Mouse (Mus musculus) CH12.LX (cell line): Measurements from ENCODE around the gene Btf3l4. TPM values are rescaled to one million over a fixed set of nuclear protein-coding genes. Genes with fewer than 3 reads are reported as not detected.

Experiments used
- DNase-seq: peaks from one replicate; pipeline ENCODE4 v3.0.0-alpha.2; 2013; ENCODE audit errors: extremely low read depth
- H3K27ac ChIP-seq: 2 replicates; pipeline ENCODE4 v1.5.1; 2012; ENCODE audit warnings: low read depth, mild to moderate bottlenecking, control low read depth, moderate library complexity; ENCODE audit not compliant: insufficient read depth
- H3K27me3 ChIP-seq: replicated peaks from 2 replicates; pipeline ENCODE3; 2012; ENCODE audit warnings: inconsistent platforms
- H3K36me3 ChIP-seq, 2 experiments: replicated peaks in 1 of 2; 2 replicates each; pipeline versions ENCODE3 to v1.6.1; 2012; ENCODE audit warnings: inconsistent platforms in 1 of 2, low read length in 1 of 2, mild to moderate bottlenecking in 1 of 2, mixed read lengths in 1 of 2, moderate library complexity in 1 of 2; ENCODE audit not compliant: control insufficient read depth in 1 of 2, insufficient read depth in 1 of 2
- H3K4me1 ChIP-seq, 2 experiments: 2 replicates each; pipeline ENCODE4 v1.6.1; 2012; ENCODE audit warnings: inconsistent platforms in 1 of 2, moderate library complexity in 1 of 2; ENCODE audit not compliant: insufficient read depth in 2 of 2, control insufficient read depth in 1 of 2
- H3K4me2 ChIP-seq: 2 replicates; pipeline ENCODE4 v1.6.1; 2012; ENCODE audit warnings: low read depth, mild to moderate bottlenecking, control low read depth; ENCODE audit not compliant: poor library complexity, insufficient read depth, severe bottlenecking
- H3K4me3 ChIP-seq, 3 experiments: fragments of 150-350 bp in 1 of 3; sonication (generic) in 1 of 3; replicated peaks in 1 of 3; 2 replicates each; pipeline versions ENCODE3 to v1.5.1; 2011 to 2012; ENCODE audit warnings: low read depth in 2 of 3, low read length in 2 of 3, mild to moderate bottlenecking in 2 of 3, moderate library complexity in 2 of 3, control low read depth in 1 of 3, improper control_type of control experiment in 1 of 3, inconsistent platforms in 1 of 3, mixed read lengths in 1 of 3; ENCODE audit not compliant: poor library complexity in 1 of 3
- H3K79me2 ChIP-seq: replicated peaks from 2 replicates; pipeline ENCODE4 v1.6.1; 2012; ENCODE audit warnings: mild to moderate bottlenecking, moderate library complexity; ENCODE audit not compliant: control insufficient read depth, poor library complexity, insufficient read depth, severe bottlenecking; ENCODE audit errors: extremely low read depth
- H3K9ac ChIP-seq: 2 replicates; pipeline ENCODE4 v1.6.1; 2012; ENCODE audit warnings: low read depth, mild to moderate bottlenecking, control low read depth, moderate library complexity; ENCODE audit not compliant: insufficient read depth
- H3K9me3 ChIP-seq: replicated peaks from 2 replicates; pipeline ENCODE3; 2012; ENCODE audit warnings: low read length, inconsistent platforms, mixed read lengths
- CHD1 ChIP-seq: IDR thresholded peaks from 2 replicates; pipeline ENCODE4 v1.6.1; 2012; ENCODE audit warnings: low read depth, low read length, improper control_type of control experiment, inconsistent platforms
- CTCF ChIP-seq, 2 experiments: IDR thresholded peaks in 1 of 2; conservative IDR thresholded peaks in 1 of 2; 2 replicates each; pipeline ENCODE4 v1.5.1; 2011 to 2012; ENCODE audit warnings: low read depth in 2 of 2, low read length in 2 of 2, improper control_type of control experiment in 1 of 2, inconsistent platforms in 1 of 2, mild to moderate bottlenecking in 1 of 2, moderate library complexity in 1 of 2
- E2F4 ChIP-seq: IDR thresholded peaks from 2 replicates; pipeline ENCODE4 v1.6.1; 2011; ENCODE audit warnings: low read depth, low read length, improper control_type of control experiment; ENCODE audit not compliant: insufficient replicate concordance
- ELF1 ChIP-seq: IDR thresholded peaks from 2 replicates; pipeline ENCODE4 v1.6.1; 2014; ENCODE audit warnings: low read depth, mild to moderate bottlenecking, inconsistent platforms, low read length, improper control_type of control experiment
- EP300 ChIP-seq: IDR thresholded peaks from 2 replicates; pipeline ENCODE4 v1.6.1; 2011; ENCODE audit warnings: low read length, improper control_type of control experiment
- ETS1 ChIP-seq: conservative IDR thresholded peaks from 2 replicates; pipeline ENCODE4 v1.6.1; 2012; ENCODE audit warnings: low read depth, mild to moderate bottlenecking, inconsistent platforms, low read length, improper control_type of control experiment, moderate library complexity
- GABPA ChIP-seq: IDR thresholded peaks from 2 replicates; pipeline ENCODE4 v1.6.1; 2012; ENCODE audit warnings: low read depth, low read length, improper control_type of control experiment, inconsistent platforms; ENCODE audit not compliant: insufficient replicate concordance
- IRF4 ChIP-seq: IDR thresholded peaks from 2 replicates; pipeline ENCODE4 v1.6.1; 2014; ENCODE audit warnings: low read depth, mild to moderate bottlenecking, inconsistent platforms, low read length, improper control_type of control experiment
- JUN ChIP-seq: IDR thresholded peaks from 2 replicates; pipeline ENCODE4 v1.6.1; 2011; ENCODE audit warnings: low read depth, mild to moderate bottlenecking, low read length, improper control_type of control experiment, moderate library complexity; ENCODE audit not compliant: insufficient read depth
- JUND ChIP-seq: conservative IDR thresholded peaks from 2 replicates; pipeline ENCODE4 v1.6.1; 2011; ENCODE audit warnings: low read depth, low read length, improper control_type of control experiment
- KAT2A ChIP-seq: IDR thresholded peaks from 2 replicates; pipeline ENCODE4 v1.6.1; 2012; ENCODE audit warnings: low read length, improper control_type of control experiment, inconsistent platforms; ENCODE audit not compliant: insufficient replicate concordance
- MAX ChIP-seq: IDR thresholded peaks from 2 replicates; pipeline ENCODE4 v1.6.1; 2011; ENCODE audit warnings: low read length, improper control_type of control experiment
- MEF2A ChIP-seq: IDR thresholded peaks from 2 replicates; pipeline ENCODE4 v1.6.1; 2014; ENCODE audit warnings: low read depth, mild to moderate bottlenecking, inconsistent platforms, low read length, improper control_type of control experiment, borderline replicate concordance
- MXI1 ChIP-seq: IDR thresholded peaks from 2 replicates; pipeline ENCODE4 v1.6.1; 2011; ENCODE audit warnings: mild to moderate bottlenecking, low read depth, low read length, improper control_type of control experiment
- NRF1 ChIP-seq: IDR thresholded peaks from 2 replicates; pipeline ENCODE4 v1.6.1; 2014; ENCODE audit warnings: low read depth, mild to moderate bottlenecking, inconsistent platforms, low read length, improper control_type of control experiment, moderate library complexity
- PAX5 ChIP-seq: IDR thresholded peaks from 2 replicates; pipeline ENCODE4 v1.6.1; 2012; ENCODE audit warnings: low read length, inconsistent platforms, mixed read lengths
- SIN3A ChIP-seq: IDR thresholded peaks from 2 replicates; pipeline ENCODE4 v1.6.1; 2012; ENCODE audit warnings: low read length, improper control_type of control experiment, inconsistent platforms
- SMC3 ChIP-seq: IDR thresholded peaks from 2 replicates; pipeline ENCODE4 v1.6.1; 2011; ENCODE audit warnings: low read depth, low read length, improper control_type of control experiment
- TCF12 ChIP-seq: IDR thresholded peaks from 2 replicates; pipeline ENCODE4 v1.6.1; 2014; ENCODE audit warnings: low read depth, mild to moderate bottlenecking, inconsistent platforms, low read length, improper control_type of control experiment
- UBTF ChIP-seq: IDR thresholded peaks from 2 replicates; pipeline ENCODE4 v1.6.1; 2012; ENCODE audit warnings: low read depth, mild to moderate bottlenecking, inconsistent platforms, low read length, improper control_type of control experiment, moderate library complexity
- USF1 ChIP-seq: IDR thresholded peaks from 2 replicates; pipeline ENCODE4 v1.6.1; 2014; ENCODE audit warnings: low read depth, mild to moderate bottlenecking, inconsistent platforms, low read length, improper control_type of control experiment
- ZC3H11A ChIP-seq: IDR thresholded peaks from 2 replicates; pipeline ENCODE4 v1.6.1; 2012; ENCODE audit warnings: low read depth, mild to moderate bottlenecking, inconsistent platforms, low read length, improper control_type of control experiment
- ZMIZ1 ChIP-seq: IDR thresholded peaks from 2 replicates; pipeline ENCODE4 v1.6.1; 2012; ENCODE audit warnings: low read depth, mild to moderate bottlenecking, inconsistent platforms, low read length, improper control_type of control experiment
- ZNF384 ChIP-seq: IDR thresholded peaks from 2 replicates; pipeline ENCODE4 v1.6.1; 2012; ENCODE audit warnings: low read depth, low read length, improper control_type of control experiment, inconsistent platforms
- dilution Hi-C: fragments of 300-500 bp; cut with MboI; formaldehyde crosslinking; loops from 2 replicates; pipeline ENCODE4 v1.14.3; 2020; ENCODE audit warnings: low sequenced_read_pairs; ENCODE audit not compliant: extremely low pct_unique_long_range_greater_than_20kb, extremely low pct_ligation_motif_present
- in situ Hi-C: fragments of 300-500 bp; cut with MboI; formaldehyde crosslinking; loops from 3 replicates; pipeline ENCODE4 v1.14.3; 2019; ENCODE audit warnings: low sequenced_read_pairs, low pct_ligation_motif_present, low pct_unique_long_range_greater_than_20kb, mixed read lengths
- polyA plus RNA-seq: library from polyadenylated mRNA; unstranded; fragments of >175 nt; gene quantifications from 2 replicates; pipeline ENCODE4 v1.2.1, GENCODE M21; 2012; ENCODE audit warnings: low read depth; ENCODE audit not compliant: insufficient read length
- total RNA-seq, 2 experiments: library from RNA; depleted of rRNA; stranded (reverse); fragments of 300-350 nt in 1 of 2; fragments of >200 nt in 1 of 2; gene quantifications; 2 replicates each; pipeline ENCODE4 v1.2.3; 2012 to 2014

Gene Btf3l4
- total and polyA plus RNA-seq, 3 experiments: 33.3 to 67.6 (median 52.7) TPM

- peaks cover 8 to 38% of the 10 kb centered on the region in 2 experiments for H3K4me1 ChIP-seq
- dilution Hi-C loops: no loop called here
- peak; percentile 14; the same call in 1 of the 2 replicates for TF ChIP-seq ETS1
- TF ChIP-seq PAX5: no peak
- peak; percentile 46; the same call in 1 of the 2 replicates for TF ChIP-seq MEF2A
- no peak for TF ChIP-seq CTCF (conservative IDR thresholded peaks at IDR 0.05 in 1 of 2, IDR thresholded peaks at IDR 0.05 in 1 of 2; ENCODE audit: low read depth in 2 of 2, low read length in 2 of 2)
- TF ChIP-seq CHD1: peak; percentile 63; the same call in 1 of the 2 replicates
- TF ChIP-seq KAT2A: no peak
- TF ChIP-seq TCF12: 0 out of 2 replicates have a peak, but pooled peaks have one; percentile 20
- TF ChIP-seq MXI1: peak; percentile 53; the same call in 1 of the 2 replicates
- peak; percentile 36; the same call in 1 of the 2 replicates for TF ChIP-seq EP300
- peak; percentile 75 for TF ChIP-seq IRF4
- peak; percentile 67; the same call in 1 of the 2 replicates for TF ChIP-seq SIN3A
- TF ChIP-seq JUND: 0 out of 2 replicates have a peak, but pooled peaks have one; percentile 20
- TF ChIP-seq JUN: peak; percentile 23; the same call in 1 of the 2 replicates
- TF ChIP-seq, all 38 proteins: peak for 10
- Histone ChIP-seq H3K27me3 (no peaks in the 10 kb centered on the region), H3K9ac (peak overlapping the region; percentile 24; the same call in 1 of the 2 replicates), H3K79me2 (peaks cover 5% of the 10 kb centered on the region), H3K36me3 (peaks cover 39 to 63% of the 10 kb centered on the region in 2 experiments), H3K4me3 (no peak overlapping the region), H3K27ac (peak overlapping the region; percentile 87), H3K4me2 (peak overlapping the region; percentile 78), H3K9me3 (no peaks in the 10 kb centered on the region)
- DNase-seq: peak; percentile 45
- in situ Hi-C loops: no loop called here
These were observed 7.7 kb downstream of the Btf3l4 start for GRCm38 (mm10) chr4:108825677-108826076.

- no peak overlapping the region for H3K27ac ChIP-seq
- H3K4me1 ChIP-seq: no peaks in the 10 kb centered on the region
- no peak for DNase-seq
- in situ Hi-C loops (no loop called here), dilution Hi-C loops (no loop called here)
- no peaks in the 10 kb centered on the region for H3K9me3 ChIP-seq
- H3K27me3 ChIP-seq: no peaks in the 10 kb centered on the region
- no peak overlapping the region for H3K4me3 ChIP-seq
- H3K36me3 ChIP-seq: peaks cover 3 to 5% of the 10 kb centered on the region in 2 experiments
- no peak overlapping the region for H3K9ac ChIP-seq
- TF ChIP-seq CHD1 (no peak), MAX (no peak), MXI1 (no peak), ZNF384 (no peak), USF1 (no peak), E2F4 (no peak), SIN3A (no peak), TCF12 (no peak), UBTF (no peak), SMC3 (no peak), MEF2A (no peak), ZC3H11A (no peak), IRF4 (no peak), JUN (no peak), ZMIZ1 (no peak), ELF1 (no peak), CTCF (conservative IDR thresholded peaks at IDR 0.05 in 1 of 2, IDR thresholded peaks at IDR 0.05 in 1 of 2; ENCODE audit: low read depth in 2 of 2, low read length in 2 of 2) (no peak), NRF1 (no peak), GABPA (no peak), JUND (no peak)
- H3K79me2 ChIP-seq: no peaks in the 10 kb centered on the region
- H3K4me2 ChIP-seq: no peak overlapping the region
These were observed 21.9 kb downstream of the Btf3l4 start for GRCm38 (mm10) chr4:108811550-108811949.
